Mouse (Mus musculus) ES-E14 (cell line): ENCODE results near the gene Enpp1.

Experiments
- HCFC1 ChIP-seq: IDR thresholded peaks from 2 replicates; pipeline ENCODE4 v1.6.1; 2012; ENCODE audit warnings: low read length, inconsistent platforms, borderline replicate concordance; ENCODE audit not compliant: insufficient read depth
- MAFK ChIP-seq: IDR thresholded peaks from 2 replicates; pipeline ENCODE4 v1.6.1; 2014; ENCODE audit warnings: mild to moderate bottlenecking, low read depth, low read length, inconsistent platforms; ENCODE audit not compliant: insufficient read depth
- ZC3H11A ChIP-seq: IDR thresholded peaks from 2 replicates; pipeline ENCODE4 v1.6.1; 2012; ENCODE audit warnings: low read depth, mild to moderate bottlenecking, inconsistent platforms, low read length, borderline replicate concordance
- ZNF384 ChIP-seq: IDR thresholded peaks from 2 replicates; pipeline ENCODE4 v1.6.1; 2012; ENCODE audit warnings: low read depth, low read length, inconsistent platforms

- TF ChIP-seq ZNF384 (no peak), HCFC1 (no peak), MAFK (no peak), ZC3H11A (no peak)
Observed at GRCm38 (mm10) chr10:24706431-24707140, 5.4 kb downstream of the Enpp1 start.
